Mouse (Mus musculus): ENCODE measurements around the gene Asb18.

The Asb18 gene

DNA sequence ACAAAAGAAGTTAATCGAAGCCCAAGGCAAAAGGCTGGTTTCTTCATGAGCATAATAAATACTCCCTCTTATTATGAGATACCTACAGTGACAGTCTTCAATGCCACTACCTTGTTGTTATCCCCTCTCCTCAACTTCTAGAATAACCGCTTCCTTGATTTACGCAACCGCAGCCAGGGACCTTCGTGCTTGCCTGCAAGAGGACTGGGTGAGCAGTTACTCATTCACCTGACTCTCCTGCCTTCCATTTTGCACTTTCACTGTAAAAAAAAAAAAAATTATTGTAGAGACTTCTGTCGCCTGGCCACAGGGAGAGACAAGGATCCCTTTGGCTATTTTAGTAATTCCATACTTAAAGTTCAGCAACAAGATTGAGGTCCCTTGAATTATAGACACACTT, 81.4 kb downstream of the Asb18 start:
- no peak for DNase-seq (ENCODE audit: low spot score in 2 of 2)

DNA sequence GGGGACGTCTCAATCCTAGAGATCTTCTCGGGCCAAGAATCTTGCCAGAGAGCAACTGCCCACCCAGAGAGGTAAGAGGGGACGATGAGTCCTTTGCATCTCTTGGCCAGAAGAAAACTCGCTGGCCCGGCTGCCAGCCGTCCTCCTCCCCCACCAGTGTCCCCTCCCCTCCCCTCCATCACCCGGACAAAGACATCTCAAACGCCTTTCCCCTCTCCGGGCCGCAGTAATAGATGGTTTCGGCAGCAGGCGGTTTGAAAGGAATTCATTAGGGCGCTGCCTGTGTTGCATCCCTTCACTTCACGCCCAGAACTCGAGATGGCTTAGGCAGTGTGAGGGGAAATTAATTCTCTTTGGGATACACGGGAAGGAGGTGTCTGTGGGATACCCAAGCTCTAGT, 81.8 kb downstream of the Asb18 start:
- no peak for DNase-seq (ENCODE audit: low spot score in 2 of 2)

DNA sequence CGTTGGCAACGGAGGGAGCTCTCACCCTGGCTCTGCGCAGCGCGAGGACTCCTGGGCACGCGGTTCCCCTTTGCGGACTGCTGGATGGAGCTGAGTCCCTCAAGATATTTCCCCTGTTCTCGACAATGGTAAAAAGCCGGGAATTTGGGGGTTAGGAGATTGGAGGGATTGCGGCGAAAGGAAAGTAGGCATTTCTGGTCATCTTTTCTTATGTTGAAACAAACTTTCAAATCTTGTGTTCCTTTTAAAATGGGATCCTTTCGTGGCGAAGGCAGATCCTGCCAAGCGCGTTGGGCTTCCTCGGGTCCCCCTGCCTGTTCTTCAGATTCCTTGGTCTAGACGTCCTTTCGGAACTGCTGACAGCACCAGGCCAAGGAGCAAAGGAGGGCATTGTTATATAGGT, 82.4 kb downstream of the Asb18 start:
- DNase-seq (ENCODE audit: low spot score in 2 of 2): no peak

DNA sequence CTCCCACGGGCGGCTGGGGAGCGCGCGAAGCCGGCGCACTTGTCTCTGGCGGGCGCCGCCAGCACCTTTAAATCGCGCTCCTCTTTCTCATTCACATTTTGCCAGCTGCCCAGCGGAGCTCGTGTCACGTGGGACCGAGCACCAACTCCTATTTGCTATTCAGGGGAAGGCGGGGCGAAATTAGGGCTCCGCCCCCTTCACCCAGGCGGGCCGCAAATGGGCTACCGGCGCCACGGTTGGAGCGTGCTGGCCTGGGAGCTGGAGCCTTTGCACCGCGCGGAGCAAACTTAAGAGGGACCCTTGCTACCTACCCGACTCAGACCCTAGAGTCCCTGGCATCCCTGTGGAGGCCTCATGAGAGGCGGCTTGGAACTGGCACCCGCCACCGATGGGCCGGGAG, 83.3 kb downstream of the Asb18 start, which contains the start of gene Gbx2:
Gbx2 (minus strand) TSS at position 60 of the 400 bp plus-strand sequence.
- no peak for DNase-seq (ENCODE audit: low spot score in 2 of 2)

DNA sequence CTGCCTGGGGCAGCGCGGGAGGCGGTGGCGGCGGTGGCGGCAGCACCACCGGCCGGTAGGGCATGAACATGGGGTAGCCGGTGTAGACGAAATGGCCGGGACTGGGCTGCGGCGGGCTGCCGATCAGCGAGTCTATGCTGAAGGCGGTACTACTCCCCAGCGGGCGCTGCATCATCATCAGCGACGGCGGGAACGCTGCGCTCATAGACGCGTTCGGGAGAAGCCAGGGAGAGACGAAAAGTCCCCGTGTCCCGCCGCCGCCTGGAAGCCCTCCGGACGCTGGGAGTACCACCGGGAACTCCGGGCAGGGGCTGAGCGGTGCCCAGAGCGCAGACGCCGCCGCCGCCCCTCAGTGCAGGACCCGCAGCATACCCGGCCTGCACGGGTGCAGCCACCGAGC, 83.9 kb downstream of the Asb18 start:
- no peak for DNase-seq (ENCODE audit: low spot score in 2 of 2)

DNA sequence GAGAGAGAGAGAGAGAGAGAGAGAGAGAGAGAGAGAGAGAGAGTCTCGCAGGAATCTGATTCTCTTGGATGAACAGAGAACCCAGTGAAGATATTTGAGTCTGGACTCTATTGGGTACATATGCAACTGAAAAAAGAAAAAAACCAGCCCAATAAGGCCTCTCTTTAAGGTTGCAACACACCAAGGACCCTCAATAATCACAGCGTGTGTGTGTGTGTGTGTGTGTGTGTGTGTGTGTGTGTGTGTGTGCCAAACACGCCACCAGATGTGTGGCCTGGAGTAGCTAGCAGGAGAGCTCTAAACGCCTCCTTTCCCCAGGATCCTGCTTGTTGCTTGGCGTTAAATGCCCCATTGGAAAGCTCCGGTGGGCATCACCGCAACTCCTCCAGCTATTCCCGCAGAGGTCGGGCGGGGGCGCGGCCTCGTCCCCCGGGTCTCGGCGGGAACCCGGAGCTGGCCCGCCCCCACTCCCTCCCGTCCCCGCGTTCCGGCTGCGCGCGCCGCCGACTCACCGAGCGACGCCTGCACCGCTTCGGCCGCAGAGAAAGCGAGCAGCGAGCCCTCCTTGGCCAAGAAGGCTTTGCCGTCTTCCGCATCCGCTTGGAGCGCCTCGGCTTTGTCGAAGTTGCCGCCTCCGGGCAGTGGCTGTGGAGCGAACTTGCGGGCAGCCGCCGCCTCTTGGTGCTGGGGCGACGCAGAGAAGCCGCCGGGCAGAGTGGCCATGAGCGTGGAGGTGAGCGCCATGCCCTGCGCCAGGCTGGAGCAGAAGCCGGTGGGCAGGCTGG, 84.6 kb downstream of the Asb18 start:
- no peak for DNase-seq (ENCODE audit: low spot score in 2 of 2)

DNA sequence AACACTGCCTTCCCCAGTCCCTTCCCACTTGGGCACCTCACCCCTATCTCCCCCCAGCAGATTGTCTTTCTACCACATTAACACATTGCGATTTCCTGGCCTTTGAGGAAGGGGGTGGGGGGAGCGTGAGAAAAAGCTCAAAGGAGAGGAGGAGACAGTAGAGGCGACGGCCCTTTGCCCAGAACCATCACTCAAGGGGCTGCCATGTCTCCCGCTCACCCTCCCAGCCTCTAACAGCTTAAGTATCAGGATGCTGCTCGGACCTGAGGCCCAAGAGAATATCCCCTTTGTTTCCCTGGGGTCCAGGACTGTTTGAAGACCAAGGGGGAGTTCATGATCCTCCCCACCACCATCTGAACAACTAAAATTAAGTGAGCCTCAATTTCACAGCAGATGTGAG, 85.3 kb downstream of the Asb18 start:
- DNase-seq (ENCODE audit: low spot score in 2 of 2): no peak

DNA sequence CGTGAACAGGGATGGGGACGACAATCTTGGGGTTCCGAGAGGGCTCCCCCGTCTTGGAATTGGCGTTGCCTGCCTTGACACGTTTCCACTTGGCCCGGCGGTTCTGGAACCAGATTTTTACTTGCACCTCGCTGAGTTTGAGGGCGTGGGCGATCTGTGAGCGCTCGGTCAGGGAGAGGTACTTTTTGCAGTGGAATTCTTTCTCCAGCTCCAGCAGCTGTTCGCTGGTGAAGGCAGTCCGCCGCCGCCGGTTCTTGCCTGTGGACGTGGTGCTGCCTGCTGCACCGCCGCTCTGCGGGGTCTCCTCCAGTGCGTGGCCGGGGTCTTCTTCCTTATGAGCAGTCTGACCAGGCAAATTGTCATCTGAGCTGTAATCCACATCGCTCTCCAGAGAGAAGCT, 85.8 kb downstream of the Asb18 start:
- no peak for DNase-seq (ENCODE audit: low spot score in 2 of 2)

DNA sequence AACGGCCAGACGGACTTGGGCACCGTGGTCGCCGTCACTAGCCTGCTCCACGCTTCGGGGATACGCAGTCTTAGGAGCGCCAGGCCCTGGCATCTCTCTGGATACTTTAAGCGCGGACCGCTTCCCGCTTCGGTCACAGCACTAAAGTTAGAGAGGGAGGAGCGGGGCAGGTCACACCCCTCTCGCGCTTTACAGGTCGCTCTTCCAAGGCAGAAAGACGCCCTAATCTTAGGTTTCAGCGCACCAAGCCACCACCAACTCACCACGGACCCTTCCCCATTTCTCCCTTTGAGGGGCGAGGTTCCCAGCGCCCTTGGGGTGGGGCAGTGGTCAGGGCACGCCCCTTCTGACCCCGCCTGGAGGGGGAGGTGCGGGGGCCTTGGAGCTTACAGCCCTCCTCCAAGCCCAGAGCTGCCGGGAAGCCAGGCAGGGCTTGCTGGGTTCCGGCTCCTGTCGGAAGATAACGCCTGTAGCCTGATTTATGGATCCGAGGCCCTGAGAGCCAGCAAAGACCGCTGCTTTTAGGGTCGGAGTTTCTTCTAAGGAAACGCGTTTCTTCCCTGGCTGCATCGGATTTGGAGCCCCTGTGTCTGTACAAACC, 87.3 kb downstream of the Asb18 start:
- no peak for DNase-seq (ENCODE audit: low spot score in 2 of 2)

DNA sequence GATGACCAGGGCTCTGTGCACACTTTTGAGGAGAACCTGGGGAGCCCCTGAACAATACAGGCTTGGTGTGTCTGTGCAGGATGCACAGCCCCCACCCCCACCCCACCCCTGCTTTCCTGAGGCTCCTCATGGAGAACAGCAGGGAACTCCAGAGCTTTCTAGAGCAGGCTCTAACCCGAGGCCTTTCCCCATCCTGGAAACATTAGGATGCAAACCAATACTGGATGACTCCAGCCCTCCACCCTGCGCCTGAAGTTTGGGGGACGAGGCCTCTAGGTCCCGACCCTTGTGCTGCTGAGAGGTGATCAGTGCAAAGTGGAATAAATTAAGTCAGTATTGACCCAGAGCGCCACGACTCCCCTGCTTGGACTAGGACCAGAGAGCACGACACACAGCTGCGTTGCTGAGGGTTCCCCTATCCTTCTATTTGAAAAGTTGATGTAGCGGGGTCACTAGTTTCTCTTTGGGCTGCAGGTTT, 87.8 kb downstream of the Asb18 start:
- DNase-seq (ENCODE audit: low spot score in 2 of 2): no peak

DNA sequence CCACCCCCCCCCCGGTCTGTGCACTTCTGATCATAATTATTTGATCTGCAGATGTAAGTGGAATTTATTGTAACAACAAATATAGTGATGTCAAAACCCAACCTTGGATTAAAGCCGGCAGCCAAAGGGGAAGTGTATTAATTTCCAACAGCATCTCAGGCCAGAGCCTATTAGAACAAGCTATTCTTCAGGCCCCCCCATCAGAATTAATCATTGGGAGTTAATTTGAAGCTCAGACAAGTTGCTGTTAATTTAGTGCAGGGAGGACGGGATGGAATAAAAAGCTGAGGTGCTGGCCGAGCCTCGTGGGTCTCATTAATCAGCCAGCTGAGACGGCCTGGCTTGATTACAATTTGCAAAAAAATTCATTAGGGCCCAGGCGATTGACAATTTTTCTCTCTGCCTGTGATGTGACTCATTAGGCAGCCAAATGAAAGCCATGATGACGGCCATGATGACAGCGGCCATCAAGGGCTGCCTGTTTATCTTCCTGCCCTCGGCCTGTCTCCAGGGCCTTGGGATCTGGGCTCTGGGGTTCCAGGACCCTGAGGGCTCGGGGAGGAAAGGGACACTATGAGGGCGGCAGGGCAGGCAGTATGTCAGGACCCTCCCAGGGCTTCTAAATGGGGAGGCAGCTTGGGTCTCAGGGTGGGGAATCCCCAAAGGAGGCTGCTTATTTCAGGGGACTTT, 88.8 kb downstream of the Asb18 start:
- DNase-seq (ENCODE audit: low spot score in 2 of 2): no peak

DNA sequence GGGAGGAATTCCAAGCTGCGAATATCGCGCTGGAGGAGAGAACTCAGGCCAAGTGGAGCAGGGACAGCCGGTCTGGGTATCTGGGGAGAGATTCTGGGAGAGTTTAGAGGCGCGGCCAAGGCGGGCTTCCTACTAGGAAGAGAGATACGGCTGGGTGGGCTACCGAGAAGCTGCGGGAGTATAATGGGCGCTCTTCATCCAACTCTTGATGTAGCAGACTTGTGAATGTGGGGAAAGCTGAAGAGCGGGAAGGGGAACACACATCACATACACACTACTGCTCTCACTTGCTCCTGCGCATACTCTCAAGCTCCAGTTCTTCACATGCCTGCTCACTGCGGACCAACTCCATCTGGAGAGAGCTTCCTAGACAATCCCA, 90.8 kb downstream of the Asb18 start:
- no peak for DNase-seq (ENCODE audit: low spot score in 2 of 2)

DNA sequence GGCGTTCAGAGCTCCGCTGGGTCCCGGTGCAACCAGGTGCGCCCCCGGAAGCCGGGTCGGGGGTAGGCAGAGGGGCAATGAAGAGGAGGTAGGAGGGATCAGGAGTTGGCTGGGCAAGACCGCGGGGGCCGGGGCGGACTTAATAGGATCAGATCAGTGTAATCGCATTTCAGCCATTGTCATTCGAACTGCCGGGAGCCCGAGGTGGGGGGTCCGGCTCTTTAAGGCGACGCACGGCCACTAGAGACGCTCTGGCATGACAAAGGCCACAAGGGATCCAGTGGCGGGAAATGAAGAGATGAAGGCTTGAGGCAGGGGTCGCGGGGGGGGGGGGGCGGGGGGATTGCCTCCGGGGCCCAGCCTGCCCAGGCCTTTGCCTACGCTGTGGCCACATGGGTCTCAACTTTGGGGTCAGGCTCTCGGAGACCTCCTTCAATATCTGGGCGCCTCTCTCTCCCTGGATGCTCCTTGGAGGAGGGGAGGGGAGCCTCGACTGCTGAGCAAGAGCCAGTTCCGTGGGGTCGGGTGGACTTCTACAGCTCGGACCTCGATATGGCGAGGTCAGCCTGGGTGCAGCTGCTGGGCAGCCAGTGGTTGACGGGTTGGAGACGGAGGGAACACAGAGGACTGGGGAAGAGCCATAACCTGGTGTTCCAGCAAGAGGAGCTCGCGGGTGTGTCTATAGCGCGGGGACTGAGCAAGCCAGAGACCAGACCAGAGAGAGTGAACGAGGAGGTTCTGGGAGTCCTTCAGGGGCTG, 91.4 kb downstream of the Asb18 start:
- no peak for DNase-seq (ENCODE audit: low spot score in 2 of 2)

DNA sequence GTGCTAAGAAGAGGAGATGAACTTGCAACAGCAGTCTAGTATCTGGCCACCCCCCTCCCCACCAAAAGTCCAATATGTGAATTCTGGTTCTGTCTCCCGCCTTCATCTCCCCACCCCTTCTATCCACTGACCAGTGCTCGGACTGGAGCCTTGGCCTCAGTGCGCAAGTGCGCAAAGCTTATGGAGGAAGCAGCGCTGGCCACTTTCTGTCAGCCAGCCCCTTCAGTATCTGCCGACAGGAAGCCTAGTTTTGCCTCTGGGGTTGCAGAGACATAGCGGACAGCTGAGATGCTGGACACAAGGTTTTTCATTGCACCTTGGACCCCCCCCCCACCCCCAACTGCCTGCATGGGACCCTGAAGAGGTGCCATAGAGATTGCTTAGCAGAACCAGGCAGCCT, 92.2 kb downstream of the Asb18 start:
- DNase-seq (ENCODE audit: low spot score in 2 of 2): no peak

DNA sequence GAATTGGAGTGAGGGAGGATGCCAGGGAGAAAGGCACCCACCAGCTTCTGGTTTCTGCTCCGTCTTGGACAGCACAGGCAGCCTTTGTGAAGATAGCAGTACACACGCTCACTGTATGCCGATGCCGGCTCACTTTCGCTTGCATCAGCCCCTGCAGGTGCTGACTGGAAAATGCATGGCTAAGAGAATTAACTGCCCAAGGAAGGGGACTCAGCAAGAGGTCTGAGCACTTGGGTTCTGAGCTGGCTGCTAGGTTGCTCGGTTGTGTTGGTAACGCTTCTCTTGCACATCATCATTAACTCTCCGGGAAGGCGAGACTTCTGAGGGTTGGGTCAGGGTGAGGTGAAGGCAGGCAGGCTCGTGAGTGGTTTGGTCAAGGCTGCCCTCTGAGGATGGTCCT, 92.7 kb downstream of the Asb18 start:
- no peak for DNase-seq (ENCODE audit: low spot score in 2 of 2)

DNA sequence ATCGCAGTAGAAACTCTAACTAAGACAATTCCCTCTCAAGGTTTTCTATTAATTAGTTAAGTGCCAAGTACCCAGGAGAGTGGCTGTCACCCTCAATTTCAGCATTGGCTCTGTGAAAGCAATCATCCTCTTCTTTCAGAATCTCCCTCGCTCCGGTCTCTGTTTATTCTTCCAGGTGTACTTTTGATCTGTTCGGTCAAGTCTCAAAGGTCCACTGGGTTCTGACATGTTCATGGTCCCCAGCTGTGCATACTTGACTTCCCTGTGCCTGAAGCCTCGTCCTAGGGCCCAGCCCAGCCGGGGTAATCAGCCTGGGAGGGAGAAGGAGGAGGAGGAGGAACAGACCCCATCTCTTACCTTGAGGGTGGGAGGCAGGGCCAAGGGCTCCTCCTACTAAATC, 95.3 kb downstream of the Asb18 start:
- DNase-seq (ENCODE audit: low spot score in 2 of 2): no peak

DNA sequence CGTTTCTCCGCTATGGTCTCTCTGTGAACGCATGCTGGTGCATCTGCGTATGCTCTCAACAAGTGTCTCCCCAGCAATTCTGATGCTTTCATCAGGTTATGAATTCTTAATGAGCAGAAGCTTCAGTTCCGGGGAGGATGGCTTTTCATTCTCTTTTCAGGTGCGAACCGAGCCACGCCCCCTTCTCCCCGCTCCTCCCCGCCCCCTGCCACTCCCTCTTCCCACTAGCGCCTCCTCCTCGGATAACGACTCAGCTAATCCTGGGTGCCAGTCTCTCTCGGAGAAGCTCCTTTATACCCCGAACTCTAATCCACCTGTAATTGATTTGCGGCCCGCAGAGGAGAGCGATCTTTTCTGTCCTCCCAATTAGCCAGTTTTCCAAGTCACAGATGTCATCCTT, 96.4 kb downstream of the Asb18 start:
- DNase-seq (ENCODE audit: low spot score in 2 of 2): no peak

DNA sequence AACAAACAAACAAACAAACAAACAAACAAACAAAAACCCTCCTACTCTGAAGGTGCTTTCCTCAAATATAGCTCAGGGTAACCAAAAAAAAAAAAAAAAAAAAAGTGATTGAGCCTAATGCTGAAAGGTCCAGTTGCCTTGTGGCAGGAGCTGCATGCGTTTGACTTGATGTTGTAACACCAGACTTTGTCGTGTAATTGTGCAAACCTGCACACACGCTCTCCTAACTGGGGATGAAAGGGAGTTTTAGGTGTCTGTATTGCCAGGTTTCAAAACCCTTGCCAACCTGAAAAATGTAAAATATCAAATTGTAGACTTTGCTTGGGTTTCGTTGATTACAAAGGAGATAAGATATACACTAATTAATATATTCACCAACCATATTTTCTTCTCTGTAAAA, 100.9 kb downstream of the Asb18 start:
- DNase-seq (ENCODE audit: low spot score in 2 of 2): no peak

DNA sequence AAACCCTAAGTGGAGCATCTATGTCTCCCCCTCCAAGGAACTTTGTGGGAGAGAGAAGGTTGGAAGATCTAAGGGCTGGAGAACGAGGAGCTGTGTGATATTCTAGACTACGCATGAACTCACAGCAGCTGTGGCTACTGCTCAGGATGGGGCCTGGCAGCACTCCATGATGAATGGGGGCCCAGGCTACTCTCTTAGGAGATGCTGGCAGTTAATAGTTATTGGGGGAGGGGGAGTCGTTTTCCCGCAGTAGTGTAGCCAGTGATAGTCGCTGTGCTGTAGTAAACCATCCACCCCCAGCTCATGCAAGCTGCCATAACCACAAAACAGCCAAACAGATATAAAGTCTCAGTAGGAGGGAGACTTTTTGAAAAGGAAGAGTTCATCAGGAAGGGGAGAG, 102.1 kb downstream of the Asb18 start:
- DNase-seq (ENCODE audit: low spot score in 2 of 2): no peak

DNA sequence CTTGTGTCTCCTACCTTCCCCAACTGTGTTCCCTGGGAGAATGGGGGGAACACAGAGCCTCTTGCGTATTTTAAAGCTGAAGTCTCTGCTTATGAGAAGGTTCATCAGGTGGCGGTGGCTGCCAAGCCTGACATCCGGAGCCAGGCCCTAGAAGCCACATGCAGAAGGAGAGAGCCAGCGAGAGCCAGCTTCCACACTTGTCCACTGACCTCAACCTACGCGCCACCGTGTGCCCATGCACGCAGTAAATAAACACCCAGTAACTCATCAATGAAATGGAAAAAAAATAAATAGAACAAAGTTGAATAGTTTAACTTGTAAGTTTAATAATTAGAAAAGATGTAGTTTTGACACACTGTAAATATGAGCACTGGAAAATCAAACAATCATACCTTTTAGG, 104.7 kb downstream of the Asb18 start:
- no peak for DNase-seq (ENCODE audit: low spot score in 2 of 2)

DNA sequence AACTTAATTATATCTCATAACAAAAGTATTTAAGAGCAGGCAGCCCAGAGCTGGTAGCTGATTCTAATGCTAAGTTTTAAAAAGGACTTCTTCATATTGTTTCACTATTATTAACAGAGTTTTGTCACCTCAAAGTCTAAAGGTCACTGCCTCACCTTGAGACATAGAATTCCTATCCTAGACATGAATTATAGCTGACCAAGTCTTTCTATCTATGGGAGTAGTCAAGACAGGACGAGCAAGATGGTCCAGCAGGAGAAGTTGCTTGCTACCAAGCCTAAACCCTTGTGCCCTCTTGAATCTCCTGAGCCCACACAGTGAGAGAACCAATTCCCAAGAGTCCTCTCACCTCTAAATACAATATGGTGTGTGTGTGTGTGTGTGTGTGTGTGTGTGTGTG, 111.8 kb downstream of the Asb18 start:
- DNase-seq (ENCODE audit: low spot score in 2 of 2): no peak

DNA sequence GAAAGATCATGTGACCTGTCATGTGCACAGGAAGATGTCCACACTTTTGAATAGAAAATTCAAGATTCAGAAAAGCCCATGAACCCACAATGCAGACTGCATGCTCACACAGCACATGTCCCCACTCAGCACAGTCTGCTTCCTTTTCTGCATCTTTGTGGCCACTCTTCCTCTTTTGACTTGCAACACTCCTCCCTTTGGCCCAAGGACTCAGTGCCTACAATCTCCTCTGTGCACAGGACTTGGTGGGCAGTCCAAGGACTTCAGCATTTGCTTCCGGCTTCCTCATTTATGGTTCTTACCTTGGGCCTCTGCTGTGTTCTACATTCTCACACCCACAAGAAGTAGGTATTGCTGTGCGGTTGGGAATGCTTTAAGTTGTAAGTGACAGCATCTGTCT, 112.2 kb downstream of the Asb18 start:
- no peak for DNase-seq (ENCODE audit: low spot score in 2 of 2)
